Mouse (Mus musculus) brown adipose tissue, adult 24 weeks (tissue): ENCODE results near the gene Fktn. TPM values are rescaled to one million over a fixed set of nuclear protein-coding genes. Genes with fewer than 3 reads are reported as not detected.

ENCODE experiments used
- H3K27ac ChIP-seq: fragments of 200-500 bp; replicated peaks from 2 replicates; pipeline ENCODE4 v1.5.1; 2012; ENCODE audit warnings: low read depth, mild to moderate bottlenecking, low read length
- H3K4me1 ChIP-seq: fragments of 200-500 bp; 2 replicates; pipeline ENCODE4 v1.6.1; 2012; ENCODE audit warnings: low read length, mixed read lengths; ENCODE audit not compliant: control insufficient read depth, insufficient read depth, insufficient read length
- H3K4me3 ChIP-seq: fragments of 200-500 bp; 2 replicates; pipeline ENCODE4 v1.5.1; 2012; ENCODE audit warnings: low read depth, mild to moderate bottlenecking, low read length, moderate library complexity; ENCODE audit not compliant: insufficient read depth
- polyA plus RNA-seq: library from polyadenylated mRNA; stranded (reverse); fragments of >200 nt; gene quantifications from 2 replicates; pipeline ENCODE4 v1.2.4, GENCODE M21; 2012; ENCODE audit not compliant: missing spikeins, insufficient read depth, insufficient read length

The Fktn gene
- polyA plus RNA-seq, 1 experiment: 22.3 TPM

GRCm38 (mm10) chr4:53749831-53750230 is 36.0 kb downstream of the Fktn start:
- H3K4me1 ChIP-seq: 0 out of 2 replicates have a peak, but pooled peaks cover 4% of the 10 kb centered on the region
- H3K4me3 ChIP-seq: no peak overlapping the region
- no peak overlapping the region for H3K27ac ChIP-seq

GRCm38 (mm10) chr4:53750391-53751120 is 36.8 kb downstream of the Fktn start:
- H3K4me3 ChIP-seq: no peak overlapping the region
- no peak overlapping the region for H3K27ac ChIP-seq
- 0 out of 2 replicates have a peak, but pooled peaks cover 4% of the 10 kb centered on the region for H3K4me1 ChIP-seq

DNA sequence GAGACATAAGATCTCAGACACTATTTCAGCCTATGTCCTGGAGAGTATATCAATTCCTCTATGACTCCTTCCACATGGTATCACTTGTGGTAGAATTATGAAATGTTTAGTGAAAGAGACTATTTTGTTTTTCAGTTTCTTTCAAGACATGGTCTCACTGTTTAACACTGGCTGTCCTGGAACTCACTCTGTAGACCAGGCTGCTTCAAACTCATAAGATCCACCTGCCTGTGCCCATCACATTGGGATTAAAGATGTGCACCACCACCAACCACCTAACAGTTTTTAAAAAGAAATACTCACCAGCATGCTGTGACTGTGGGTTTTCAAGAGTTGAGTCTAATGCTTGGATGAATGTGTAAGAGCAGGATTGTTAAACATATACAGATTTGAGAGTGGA is 43.2 kb downstream of the Fktn start:
- H3K4me1 ChIP-seq: no peaks in the 10 kb centered on the region
- no peak overlapping the region for H3K4me3 ChIP-seq
- no peak overlapping the region for H3K27ac ChIP-seq

GRCm38 (mm10) chr4:53758764-53759163 is 45.0 kb downstream of the Fktn start:
- H3K27ac ChIP-seq: no peak overlapping the region
- H3K4me1 ChIP-seq: no peaks in the 10 kb centered on the region
- no peak overlapping the region for H3K4me3 ChIP-seq

- no peak overlapping the region for H3K27ac ChIP-seq
- no peak overlapping the region for H3K4me3 ChIP-seq
- H3K4me1 ChIP-seq: no peaks in the 10 kb centered on the region
Observed at GRCm38 (mm10) chr4:53759678-53760077, 45.9 kb downstream of the Fktn start.

GRCm38 (mm10) chr4:53762501-53762900 is 48.7 kb downstream of the Fktn start:
- Histone ChIP-seq H3K4me3 (no peak overlapping the region), H3K27ac (no peak overlapping the region), H3K4me1 (peaks cover 2% of the 10 kb centered on the region; the same call in 1 of the 2 replicates)

DNA sequence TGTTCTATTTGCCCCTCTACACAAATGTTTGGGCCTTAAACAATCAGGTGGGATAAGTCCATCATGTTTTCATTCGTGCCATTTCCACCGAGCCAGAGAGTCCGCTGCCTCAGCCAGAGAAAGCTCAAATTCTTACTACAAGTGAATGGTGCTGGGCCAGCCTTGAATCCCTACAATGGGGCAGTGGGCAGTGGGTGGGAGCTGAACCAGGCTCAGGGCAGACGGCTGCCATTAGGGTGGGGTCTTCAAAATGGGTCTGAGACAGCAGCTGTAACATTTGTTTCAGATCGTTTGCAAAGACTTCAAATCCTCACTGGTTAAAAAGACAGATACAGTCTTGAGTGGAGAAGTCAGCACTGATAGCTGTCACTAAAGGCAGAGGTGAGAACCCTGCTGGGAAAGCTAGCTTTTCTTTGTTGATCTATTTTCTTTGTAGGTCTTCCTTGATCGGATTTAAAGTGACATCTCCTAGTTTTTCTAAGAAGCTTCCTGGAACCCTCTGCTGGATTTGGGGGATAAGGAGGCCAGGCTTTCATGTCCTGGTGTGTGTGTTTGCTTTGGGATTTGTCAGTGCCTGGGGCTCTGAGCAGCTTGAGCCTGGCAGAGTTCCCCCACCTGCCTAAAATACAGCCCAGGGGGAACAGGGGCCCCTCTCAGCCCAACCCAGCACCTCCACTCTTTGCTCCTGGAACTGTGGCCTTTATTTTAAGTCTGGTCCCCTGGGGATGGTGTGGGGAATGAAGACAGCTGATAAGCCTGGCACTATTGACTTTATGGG is 57.3 kb downstream of the Fktn start:
- H3K4me3 ChIP-seq: no peak overlapping the region
- peaks cover 5% of the 10 kb centered on the region for H3K4me1 ChIP-seq
- H3K27ac ChIP-seq: no peak overlapping the region

GRCm38 (mm10) chr4:53772004-53772403 is 58.2 kb downstream of the Fktn start:
- Histone ChIP-seq H3K27ac (no peak overlapping the region), H3K4me1 (peaks cover 5% of the 10 kb centered on the region), H3K4me3 (no peak overlapping the region)

GRCm38 (mm10) chr4:53773911-53774310 is 60.1 kb downstream of the Fktn start:
- Histone ChIP-seq H3K27ac (no peak overlapping the region), H3K4me3 (no peak overlapping the region), H3K4me1 (no peaks in the 10 kb centered on the region)

DNA sequence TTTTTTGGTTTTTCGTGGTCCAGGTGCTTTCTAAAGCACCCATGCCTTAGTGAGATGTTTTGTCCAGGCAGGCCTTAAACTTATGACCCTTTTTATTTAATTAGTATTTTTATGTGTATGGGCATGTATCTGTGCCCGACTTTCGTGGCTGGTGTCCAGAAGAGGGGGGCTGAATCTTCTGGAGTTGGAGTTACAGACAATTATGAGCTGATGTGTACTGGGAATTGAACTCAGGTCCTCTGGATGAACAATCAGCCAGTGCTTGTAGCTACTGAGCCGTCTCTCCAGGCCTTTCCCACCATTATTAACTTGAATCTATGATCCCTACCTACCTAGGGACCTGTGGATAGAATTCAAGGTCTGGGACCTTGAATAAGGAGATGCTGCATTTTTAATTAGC is 67.6 kb downstream of the Fktn start:
- Histone ChIP-seq H3K27ac (no peak overlapping the region), H3K4me3 (no peak overlapping the region)

DNA sequence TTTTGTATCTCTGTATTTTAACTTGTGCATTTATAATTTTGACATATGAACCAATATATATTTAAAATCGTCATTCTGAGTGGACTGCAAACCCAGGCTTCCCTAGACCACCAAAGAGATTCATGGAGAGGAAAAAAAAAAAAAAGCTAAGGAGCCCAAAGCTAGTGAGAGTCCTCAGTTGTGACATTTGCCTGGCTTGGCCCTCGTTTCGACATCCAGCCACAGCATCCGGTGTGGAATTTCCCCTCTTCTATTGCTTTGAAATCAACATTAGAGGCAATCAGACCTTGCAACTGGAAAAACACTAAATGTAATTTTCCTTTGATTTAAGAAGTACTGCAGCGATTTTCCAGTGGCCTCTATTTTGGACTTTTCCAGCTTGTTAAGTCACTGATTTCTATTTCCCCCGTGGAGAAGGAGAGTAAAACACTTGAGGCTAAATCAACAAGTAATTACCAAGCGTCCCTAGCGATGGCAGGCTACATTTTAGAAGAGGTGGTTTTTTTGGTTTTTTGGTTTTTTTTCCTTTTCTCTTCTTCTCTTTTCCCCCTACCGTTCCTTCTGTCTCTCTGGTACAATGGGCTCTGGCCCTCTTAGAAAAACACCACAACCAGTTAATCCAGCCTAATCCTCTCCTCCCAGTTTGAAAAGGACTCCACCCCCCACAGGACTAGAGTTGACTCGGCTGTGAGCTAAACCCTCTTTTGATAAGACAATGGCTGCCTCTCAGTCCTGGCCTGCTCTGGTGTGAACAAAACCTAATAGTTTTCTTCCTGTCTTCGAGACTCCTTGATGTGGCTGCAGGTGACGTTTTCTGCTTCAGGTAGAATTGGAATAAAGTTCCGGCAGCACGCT is 68.6 kb downstream of the Fktn start:
- Histone ChIP-seq H3K27ac (no peak overlapping the region), H3K4me1 (no peaks in the 10 kb centered on the region)

More for the DNA sequence above, 67.6 kb downstream of the Fktn start:
- H3K4me1 ChIP-seq: no peaks in the 10 kb centered on the region

DNA sequence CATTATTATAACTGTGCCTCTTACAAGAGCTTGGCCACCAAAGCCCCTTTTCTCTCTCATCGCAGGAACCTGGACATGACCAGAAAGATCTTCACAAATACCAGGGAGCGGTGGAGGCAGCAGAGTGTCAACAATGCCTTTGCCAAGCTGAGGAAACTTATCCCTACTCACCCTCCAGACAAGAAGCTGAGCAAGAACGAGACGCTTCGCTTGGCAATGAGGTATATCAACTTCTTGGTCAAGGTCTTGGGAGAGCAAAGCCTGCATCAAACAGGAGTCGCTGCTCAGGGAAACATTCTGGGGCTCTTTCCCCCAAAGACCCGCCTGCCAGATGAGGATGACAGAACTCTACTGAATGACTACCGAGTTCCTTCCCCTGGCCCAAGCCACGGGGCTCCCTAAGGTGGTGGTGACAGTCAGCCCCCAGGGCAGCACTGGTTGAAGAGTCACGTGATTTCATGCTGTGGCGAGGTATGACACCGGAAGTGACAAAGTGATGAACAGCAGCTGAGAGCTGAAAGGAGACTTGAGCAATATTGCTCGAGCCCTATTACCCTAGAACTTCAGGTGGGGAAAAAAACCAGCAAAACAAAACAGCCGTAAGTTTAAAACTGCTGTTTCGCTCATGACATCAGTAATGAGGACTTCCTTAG is 72.1 kb downstream of the Fktn start:
- Histone ChIP-seq H3K27ac (no peak overlapping the region), H3K4me3 (no peak overlapping the region), H3K4me1 (no peaks in the 10 kb centered on the region)

More for the DNA sequence above, 68.6 kb downstream of the Fktn start:
- H3K4me3 ChIP-seq: no peak overlapping the region

DNA sequence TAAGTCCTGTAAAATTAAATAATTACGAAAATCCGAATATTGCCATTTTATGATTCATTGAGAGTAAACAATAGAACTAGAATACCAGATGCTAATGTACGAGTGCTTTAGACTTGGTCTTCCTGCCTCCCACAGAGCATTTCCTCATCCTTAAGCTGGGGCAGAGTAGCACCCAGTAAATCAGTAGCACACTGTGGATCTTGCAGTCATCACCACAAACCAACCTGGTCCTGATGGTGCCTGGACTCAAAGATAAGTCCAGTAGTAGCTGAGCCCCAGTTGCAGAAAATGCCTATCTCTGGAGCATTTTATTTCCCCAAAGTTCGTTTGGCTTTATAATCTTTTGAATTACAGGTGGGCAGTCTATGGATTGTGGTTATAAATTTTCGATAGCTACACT is 73.1 kb downstream of the Fktn start:
- Histone ChIP-seq H3K27ac (no peak overlapping the region), H3K4me1 (no peaks in the 10 kb centered on the region), H3K4me3 (no peak overlapping the region)

- Histone ChIP-seq H3K27ac (no peak overlapping the region), H3K4me1 (no peaks in the 10 kb centered on the region), H3K4me3 (no peak overlapping the region)
Observed at GRCm38 (mm10) chr4:53789346-53789745, 75.5 kb downstream of the Fktn start.
